Mouse (Mus musculus) left cerebral cortex, postnatal 25 days (tissue): ENCODE results near the gene Cetn3. TPM values are rescaled to one million over a fixed set of nuclear protein-coding genes. Genes with fewer than 3 reads are reported as not detected.

ENCODE experiments used
- DNase-seq, 2 experiments: peaks; one replicate each; pipeline ENCODE4 v3.0.0; 2022; ENCODE audit warnings: low spot score in 2 of 2, mixed read lengths in 1 of 2
- intact Hi-C: fragments of 180-260 bp; cut with DNase I; formaldehyde crosslinking; loops from one replicate; pipeline ENCODE4 v1.15.1; 2025
- total RNA-seq, 2 experiments: library from RNA; stranded (reverse); gene quantifications; 2 replicates each; pipeline ENCODE4 v1.2.3; 2021

The Cetn3 gene
- total RNA-seq, 2 experiments from 2014 or later = 117 to 121 TPM

GRCm38 (mm10) chr13:81793850-81794249, 11.0 kb downstream of the Cetn3 start:
- no peak for DNase-seq
- intact Hi-C loops = no loop called here

- intact Hi-C loops = no loop called here
- no peak for DNase-seq
These were observed 18.2 kb downstream of the Cetn3 start for GRCm38 (mm10) chr13:81801121-81801520.

- DNase-seq = no peak
- intact Hi-C loops = no loop called here
These were observed 20.8 kb downstream of the Cetn3 start for GRCm38 (mm10) chr13:81803713-81804112.

- intact Hi-C loops = loop anchor here (10.0 kb wide), 2 partner anchors 112 to 492 kb away; no protein-coding TSS in a partner anchor
- DNase-seq = no peak
These were observed 39.9 kb downstream of the Cetn3 start for GRCm38 (mm10) chr13:81822750-81823149.

GRCm38 (mm10) chr13:81824576-81825330, 41.9 kb downstream of the Cetn3 start:
- DNase-seq = peak; percentile 62 to 94
- intact Hi-C loops = loop anchor here (1.0 to 10.0 kb wide), 4 partner anchors 32 to 490 kb away; no protein-coding TSS in a partner anchor

- intact Hi-C loops = loop anchor here (10.0 kb wide), 2 partner anchors 106 to 486 kb away; no protein-coding TSS in a partner anchor
These were observed 45.6 kb downstream of the Cetn3 start for GRCm38 (mm10) chr13:81828486-81828885.

GRCm38 (mm10) chr13:81831838-81832237, 49.0 kb downstream of the Cetn3 start:
- intact Hi-C loops = no loop called here
- no peak for DNase-seq

More at GRCm38 (mm10) chr13:81828486-81828885, 45.6 kb downstream of the Cetn3 start:
- peak; percentile 66 to 86 for DNase-seq

GRCm38 (mm10) chr13:81836386-81837177, 53.7 kb downstream of the Cetn3 start:
- no peak for DNase-seq
- intact Hi-C loops = no loop called here

- DNase-seq = no peak
- intact Hi-C loops = no loop called here
These were observed 55.1 kb downstream of the Cetn3 start for GRCm38 (mm10) chr13:81838016-81838415.

- DNase-seq = no peak
- intact Hi-C loops = no loop called here
These were observed 56.1 kb downstream of the Cetn3 start for GRCm38 (mm10) chr13:81838948-81839347.

- intact Hi-C loops = no loop called here
- DNase-seq = no peak
These were observed 57.4 kb downstream of the Cetn3 start for GRCm38 (mm10) chr13:81840246-81840645.

- intact Hi-C loops = no loop called here
- no peak for DNase-seq
These were observed 57.8 kb downstream of the Cetn3 start for GRCm38 (mm10) chr13:81840646-81841045.

- no peak for DNase-seq
- intact Hi-C loops = no loop called here
These were observed 59.4 kb downstream of the Cetn3 start for GRCm38 (mm10) chr13:81842278-81842677.

Other genes with a start within 250 kb of the Cetn3 start
- 1 to 10 TPM; 1.4 to 1.6 TPM for gene Adgrv1, start 149.9 kb upstream of the Cetn3 start, total RNA-seq
- 10 to 100 TPM in 1 of 2 experiments, 1 to 10 TPM in 1; 9.4 to 10.6 TPM for gene Lysmd3, start 125.4 kb upstream of the Cetn3 start, total RNA-seq
- 1 to 10 TPM; 3.6 to 4.0 TPM for gene Polr3g, start 72.1 kb upstream of the Cetn3 start, total RNA-seq
- 10 to 100 TPM; 22.7 to 24.6 TPM for gene Mblac2, start 71.7 kb upstream of the Cetn3 start, total RNA-seq